Mouse (Mus musculus) left cerebral cortex, postnatal 25 days (tissue): ENCODE data around the gene Cntnap2. TPM values are rescaled to one million over a fixed set of nuclear protein-coding genes. Genes with fewer than 3 reads are reported as not detected.

Experiments used
- DNase-seq, 2 experiments: peaks; one replicate each; pipeline ENCODE4 v3.0.0; 2022; ENCODE audit warnings: low spot score in 2 of 2, mixed read lengths in 1 of 2
- intact Hi-C: fragments of 180-260 bp; cut with DNase I; formaldehyde crosslinking; loops from one replicate; pipeline ENCODE4 v1.15.1; 2025
- total RNA-seq, 2 experiments: library from RNA; stranded (reverse); gene quantifications; 2 replicates each; pipeline ENCODE4 v1.2.3; 2021

The Cntnap2 gene
- 100 to 1,000 TPM; 124 to 139 TPM for total RNA-seq

GRCm38 (mm10) chr6:45059091-45059490, at the start of gene Cntnap2:
Gene Cntnap2 (plus strand): TSS chr6:45059357.
- peak; percentile 49 to 63 for DNase-seq
- intact Hi-C loops = no loop called here

- DNase-seq = peak; percentile 69 to 77
- intact Hi-C loops = loop anchor here (5.0 kb wide), 1 partner anchor 934 kb away; no protein-coding TSS in a partner anchor
Measured at GRCm38 (mm10) chr6:45026011-45026682, 33.0 kb upstream of the Cntnap2 start.

GRCm38 (mm10) chr6:45039454-45039853, 19.7 kb upstream of the Cntnap2 start:
- intact Hi-C loops = no loop called here
- DNase-seq = peak in 1 of 2 experiments; percentile 8

- DNase-seq = peak; percentile 76 to 88
- intact Hi-C loops = loop anchor here (2.0 to 10.0 kb wide), 3 partner anchors 211 to 1905 kb away; no protein-coding TSS in a partner anchor
Measured at GRCm38 (mm10) chr6:45059556-45060471, 657 bp downstream of the Cntnap2 start.

- DNase-seq = peak in 1 of 2 experiments; percentile 24
- intact Hi-C loops = loop anchor here (5.0 to 10.0 kb wide), 2 partner anchors 585 to 1902 kb away; no protein-coding TSS in a partner anchor
Measured at GRCm38 (mm10) chr6:45062214-45062997, 3.2 kb downstream of the Cntnap2 start.

- DNase-seq = no peak
- intact Hi-C loops = no loop called here
Measured at GRCm38 (mm10) chr6:45088304-45088703, 29.1 kb downstream of the Cntnap2 start.

GRCm38 (mm10) chr6:45113613-45114012, 54.5 kb downstream of the Cntnap2 start:
- DNase-seq = no peak
- intact Hi-C loops = no loop called here

- intact Hi-C loops = no loop called here
- no peak for DNase-seq
Measured at GRCm38 (mm10) chr6:45144882-45145281, 85.7 kb downstream of the Cntnap2 start.

GRCm38 (mm10) chr6:45205039-45205438, 145.9 kb downstream of the Cntnap2 start:
- DNase-seq = no peak
- intact Hi-C loops = no loop called here

GRCm38 (mm10) chr6:45214330-45214729, 155.2 kb downstream of the Cntnap2 start:
- DNase-seq = no peak
- intact Hi-C loops = no loop called here

GRCm38 (mm10) chr6:45229002-45229401, 169.8 kb downstream of the Cntnap2 start:
- DNase-seq = no peak
- intact Hi-C loops = no loop called here

GRCm38 (mm10) chr6:45232571-45232970, 173.4 kb downstream of the Cntnap2 start:
- intact Hi-C loops = no loop called here

GRCm38 (mm10) chr6:45236531-45236930, 177.4 kb downstream of the Cntnap2 start:
- no peak for DNase-seq
- intact Hi-C loops = no loop called here

More at GRCm38 (mm10) chr6:45232571-45232970, 173.4 kb downstream of the Cntnap2 start:
- no peak for DNase-seq

- intact Hi-C loops = no loop called here
- no peak for DNase-seq
Measured at GRCm38 (mm10) chr6:45238117-45238516, 179.0 kb downstream of the Cntnap2 start.

GRCm38 (mm10) chr6:45241218-45241617, 182.1 kb downstream of the Cntnap2 start:
- peak in 1 of 2 experiments; percentile 20 for DNase-seq
- intact Hi-C loops = no loop called here

GRCm38 (mm10) chr6:45244680-45245079, 185.5 kb downstream of the Cntnap2 start:
- intact Hi-C loops = no loop called here
- DNase-seq = no peak

- DNase-seq = peak in 1 of 2 experiments; percentile 64
- intact Hi-C loops = no loop called here
Measured at GRCm38 (mm10) chr6:45258047-45258446, 198.9 kb downstream of the Cntnap2 start.

GRCm38 (mm10) chr6:45271537-45271936, 212.4 kb downstream of the Cntnap2 start:
- intact Hi-C loops = loop anchor here (2.0 kb wide), 1 partner anchor 211 kb away; no protein-coding TSS in a partner anchor

GRCm38 (mm10) chr6:45273259-45273775, 214.2 kb downstream of the Cntnap2 start:
- intact Hi-C loops = no loop called here
- DNase-seq = no peak

More at GRCm38 (mm10) chr6:45271537-45271936, 212.4 kb downstream of the Cntnap2 start:
- DNase-seq = peak in 1 of 2 experiments; percentile 76
